Mouse (Mus musculus) embryonic facial prominence, embryonic 14.5 days (tissue): ENCODE measurements at regions not wholly inside any gene's neighbourhood (a gene's known extent, or its start where the extent isn't known, plus 50 kb on each side); places are given as distances from the start of the nearest gene placed in this dataset.

ENCODE experiments used
- ATAC-seq: fragments of 200-750 bp; cut with Nextera tagmentation; 2 replicates; pipeline ENCODE4 v1.8.0; 2017; ENCODE audit warnings: low read depth, moderate number of reproducible peaks, moderate TSS enrichment
- DNase-seq: peaks from one replicate; pipeline ENCODE4 v3.0.0-alpha.2; 2015; ENCODE audit warnings: low spot score
- H3K27ac ChIP-seq: fragments of 300-500 bp; sonication (generic); replicated peaks from 2 replicates; pipeline ENCODE4 v1.5.1; 2014; ENCODE audit warnings: low read depth, mild to moderate bottlenecking, low read length, moderate library complexity
- H3K27me3 ChIP-seq: fragments of 300-500 bp; sonication (generic); replicated peaks from 2 replicates; pipeline ENCODE4 v1.6.1; 2014; ENCODE audit warnings: low read length; ENCODE audit not compliant: control insufficient read depth, insufficient read depth
- H3K36me3 ChIP-seq: fragments of 300-500 bp; sonication (generic); 2 replicates; pipeline ENCODE4 v1.6.1; 2014; ENCODE audit warnings: low read length, mixed read lengths; ENCODE audit not compliant: control insufficient read depth, insufficient read depth
- H3K4me1 ChIP-seq: fragments of 300-500 bp; sonication (generic); 2 replicates; pipeline ENCODE4 v1.6.1; 2014; ENCODE audit warnings: antibody characterized with exemption, low read length; ENCODE audit not compliant: control insufficient read depth, insufficient read depth
- H3K4me2 ChIP-seq: fragments of 300-500 bp; sonication (generic); 2 replicates; pipeline ENCODE4 v1.6.1; 2014; ENCODE audit warnings: low read depth, mild to moderate bottlenecking, low read length, moderate library complexity, mixed read lengths
- H3K4me3 ChIP-seq: fragments of 300-500 bp; sonication (generic); 2 replicates; pipeline ENCODE4 v1.5.1; 2014; ENCODE audit warnings: low read depth, mild to moderate bottlenecking, low read length
- H3K9ac ChIP-seq: fragments of 300-500 bp; sonication (generic); 2 replicates; pipeline ENCODE4 v1.6.1; 2014; ENCODE audit warnings: low read depth, mild to moderate bottlenecking, low read length, moderate library complexity, mixed read lengths
- H3K9me3 ChIP-seq: fragments of 300-500 bp; sonication (generic); 2 replicates; pipeline ENCODE4 v1.6.1; 2016; ENCODE audit warnings: low read length; ENCODE audit not compliant: control insufficient read depth
- WGBS: fragments of 180-500 bp; shearing (Covaris S2); extraction: QIAGEN DNeasy Blood & Tissue Kit; methylation state at CpG from one replicate; pipeline ENCODE4 v1.1.7; 2014; 5-methylcytosine and 5-hydroxymethylcytosine counted together

GRCm38 (mm10) chr5:118365651-118366050 lies 120.6 kb downstream of the 2410131K14Rik start:
- peaks cover 10% of the 10 kb centered on the region for H3K4me1 ChIP-seq
- H3K27ac ChIP-seq, result no peak overlapping the region
- no peaks in the 10 kb centered on the region for H3K27me3 ChIP-seq
- WGBS, result 36% methylated on average over 5 of the region's 5 CpGs
- no peaks in the 10 kb centered on the region for H3K9me3 ChIP-seq
- no peaks in the 10 kb centered on the region for H3K36me3 ChIP-seq
- H3K4me3 ChIP-seq, result no peak overlapping the region
- no peak overlapping the region for H3K4me2 ChIP-seq
- no peak overlapping the region for H3K9ac ChIP-seq
- ATAC-seq, result no peak
- DNase-seq, result no peak

- Histone ChIP-seq H3K4me3 (no peak overlapping the region), H3K36me3 (no peaks in the 10 kb centered on the region), H3K9me3 (no peaks in the 10 kb centered on the region), H3K4me1 (peaks cover 6% of the 10 kb centered on the region; the same call in 1 of the 2 replicates), H3K27me3 (no peaks in the 10 kb centered on the region), H3K27ac (no peak overlapping the region; the same call in 1 of the 2 replicates), H3K9ac (no peak overlapping the region), H3K4me2 (no peak overlapping the region)
- 75% methylated on average over 11 of the region's 11 CpGs for WGBS
- ATAC-seq (no peak), DNase-seq (no peak)
These were observed 122.0 kb downstream of the 2410131K14Rik start for GRCm38 (mm10) chr5:118367047-118367446.

- no peaks in the 10 kb centered on the region for H3K9me3 ChIP-seq
- peak overlapping the region; percentile 38 for H3K4me2 ChIP-seq
- DNase-seq, result peak; percentile 73
- no peak overlapping the region for H3K27ac ChIP-seq
- no peaks in the 10 kb centered on the region for H3K36me3 ChIP-seq
- ATAC-seq, result peak; percentile 16
- 4% methylated on average over 13 of the region's 13 CpGs for WGBS
- no peak overlapping the region for H3K4me3 ChIP-seq
- H3K9ac ChIP-seq, result peak overlapping the region; percentile 16; the same call in 1 of the 2 replicates
- peaks cover 24% of the 10 kb centered on the region for H3K4me1 ChIP-seq
- H3K27me3 ChIP-seq, result no peaks in the 10 kb centered on the region; the same call in 1 of the 2 replicates
These were observed 128.6 kb downstream of the 2410131K14Rik start for GRCm38 (mm10) chr5:118373581-118373981.

- WGBS, result 58% methylated on average over 2 of the region's 2 CpGs
- Histone ChIP-seq H3K4me3 (no peak overlapping the region), H3K4me2 (no peak overlapping the region), H3K36me3 (no peaks in the 10 kb centered on the region), H3K27me3 (no peaks in the 10 kb centered on the region; the same call in 1 of the 2 replicates), H3K27ac (no peak overlapping the region), H3K9ac (no peak overlapping the region), H3K9me3 (no peaks in the 10 kb centered on the region), H3K4me1 (peaks cover 32% of the 10 kb centered on the region)
- ATAC-seq, result no peak
- no peak for DNase-seq
These were observed 129.9 kb downstream of the 2410131K14Rik start for GRCm38 (mm10) chr5:118374968-118375367.

GRCm38 (mm10) chr5:118375916-118376315 lies 130.9 kb downstream of the 2410131K14Rik start:
- no peak for ATAC-seq
- no peak overlapping the region for H3K9ac ChIP-seq
- DNase-seq, result no peak
- peaks cover 40% of the 10 kb centered on the region for H3K4me1 ChIP-seq
- H3K9me3 ChIP-seq, result no peaks in the 10 kb centered on the region
- 68% methylated on average over 5 of the region's 5 CpGs for WGBS
- H3K4me2 ChIP-seq, result no peak overlapping the region
- H3K27ac ChIP-seq, result no peak overlapping the region
- no peaks in the 10 kb centered on the region for H3K36me3 ChIP-seq
- H3K4me3 ChIP-seq, result no peak overlapping the region
- H3K27me3 ChIP-seq, result no peaks in the 10 kb centered on the region; the same call in 1 of the 2 replicates

DNA sequence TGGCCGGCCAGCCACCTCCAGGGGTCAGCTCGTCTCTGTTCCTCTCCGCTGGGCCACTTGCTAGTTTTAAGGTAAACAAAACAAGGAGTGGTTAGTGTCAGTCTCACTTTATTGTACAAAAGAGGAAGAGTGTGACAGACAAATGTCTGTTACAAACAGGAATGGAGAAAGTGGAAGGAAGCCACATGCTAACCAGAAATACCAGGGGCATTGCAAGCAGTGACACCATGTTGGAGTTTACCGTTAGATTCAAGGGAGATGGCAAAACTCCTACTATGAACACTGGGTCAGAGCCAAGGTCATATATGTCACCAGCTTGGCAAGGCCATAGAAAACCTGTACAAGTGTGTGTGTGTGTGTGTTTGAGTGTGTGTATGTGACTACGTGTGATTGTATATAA lies 131.5 kb downstream of the 2410131K14Rik start:
- no peak for DNase-seq
- H3K4me1 ChIP-seq, result peaks cover 42% of the 10 kb centered on the region

DNA sequence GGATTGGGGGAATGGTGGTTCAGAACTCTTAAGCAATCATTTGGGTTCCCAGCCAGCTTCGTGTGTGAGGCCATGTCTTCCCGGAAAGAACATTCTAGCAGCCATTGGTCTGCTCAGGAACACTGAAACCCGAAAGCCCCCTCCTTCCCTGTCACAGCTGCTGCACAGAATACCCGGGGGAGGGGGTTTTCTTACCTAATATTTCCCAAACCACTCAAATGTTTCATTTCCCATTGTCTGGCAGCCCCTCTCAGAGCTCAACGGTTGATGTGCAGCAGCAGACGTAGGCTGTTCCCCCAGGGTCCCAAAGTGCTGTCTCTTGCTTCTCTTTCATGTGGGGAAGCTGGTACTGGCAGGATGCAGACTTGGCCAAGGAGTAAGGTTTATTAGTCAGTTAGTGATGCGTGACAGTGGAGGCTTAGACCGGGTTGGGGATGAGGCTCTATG lies 132.4 kb downstream of the 2410131K14Rik start:
- no peak overlapping the region for H3K27ac ChIP-seq
- no peak overlapping the region for H3K4me2 ChIP-seq
- no peak overlapping the region for H3K4me3 ChIP-seq
- ATAC-seq (no peak), DNase-seq (peak; percentile 64)
- H3K27me3 ChIP-seq, result no peaks in the 10 kb centered on the region; the same call in 1 of the 2 replicates
- no peaks in the 10 kb centered on the region for H3K9me3 ChIP-seq
- H3K9ac ChIP-seq, result no peak overlapping the region
- WGBS, result 37% methylated on average over 8 of the region's 8 CpGs
- H3K4me1 ChIP-seq, result peaks cover 46% of the 10 kb centered on the region
- H3K36me3 ChIP-seq, result no peaks in the 10 kb centered on the region

More for the DNA sequence above, 131.5 kb downstream of the 2410131K14Rik start:
- Histone ChIP-seq H3K4me2 (no peak overlapping the region), H3K27me3 (no peaks in the 10 kb centered on the region; the same call in 1 of the 2 replicates), H3K36me3 (no peaks in the 10 kb centered on the region), H3K9me3 (no peaks in the 10 kb centered on the region), H3K27ac (no peak overlapping the region), H3K9ac (no peak overlapping the region), H3K4me3 (no peak overlapping the region)
- ATAC-seq, result no peak
- WGBS, result 73% methylated on average over 5 of the region's 5 CpGs

GRCm38 (mm10) chr5:118379245-118380051 lies 134.4 kb downstream of the 2410131K14Rik start:
- Histone ChIP-seq H3K27me3 (no peaks in the 10 kb centered on the region), H3K27ac (peak overlapping the region; percentile 48; the same call in 1 of the 2 replicates), H3K36me3 (no peaks in the 10 kb centered on the region), H3K4me3 (no peak overlapping the region), H3K9ac (no peak overlapping the region), H3K4me1 (peaks cover 33% of the 10 kb centered on the region), H3K9me3 (no peaks in the 10 kb centered on the region), H3K4me2 (no peak overlapping the region)
- 39% methylated on average over 24 of the region's 24 CpGs for WGBS
- peak; percentile 60 for DNase-seq
- peak; percentile 4; the same call in 1 of the 2 replicates for ATAC-seq
